In the genomic region with DNA sequence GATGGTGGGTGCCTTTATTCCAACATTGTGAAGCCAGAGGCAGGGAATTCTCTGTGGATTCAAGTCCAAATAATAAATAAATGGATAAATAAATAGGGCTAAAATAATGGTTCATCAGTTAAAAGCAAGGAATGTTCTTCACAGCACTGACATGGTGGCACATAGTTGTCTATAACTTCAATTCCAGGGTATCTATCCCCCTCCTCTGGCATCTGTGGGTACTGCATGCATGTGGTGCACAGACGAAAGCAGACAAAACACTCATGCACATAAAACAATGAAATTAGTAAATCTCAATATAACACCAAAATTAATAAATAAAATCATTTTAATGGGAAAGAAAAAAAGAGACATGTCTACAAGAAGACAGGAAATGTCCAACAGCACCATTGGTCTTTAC, we compare ENCODE assay signal across 13 mouse cellular contexts. TPM values are rescaled to one million over a fixed set of nuclear protein-coding genes. Genes with fewer than 3 reads are reported as not detected.
A peak's percentile ranks its signal among the peaks of the same experiment; 100 is the strongest.
DNase-seq lines count a peak whose midpoint lies in the region; ATAC-seq and TF ChIP-seq lines count a peak whose summit lies in the region.
"Had no signal": no experiment of that assay in that cellular context is flagged by ENCODE, and none has a peak within 500 bp of the region (broad histone marks: within the 10 kb centered on the region; RNA-seq: fewer than 3 reads in every experiment).

No protein-coding gene starts in this region.

- H3K9ac ChIP-seq in liver, embryonic 14.5 days (replicated peaks): no peak overlapping the region
- no peak overlapping the region for H3K9ac ChIP-seq in liver, embryonic 12.5 days
- H3K9ac ChIP-seq in CH12.LX (ENCODE audit: insufficient read depth, low read depth): no peak overlapping the region
- no peak overlapping the region for H3K9ac ChIP-seq in forebrain, embryonic 12.5 days
- H3K9ac ChIP-seq: liver, embryonic 13.5 days had no signal

- no peak for TF ChIP-seq EP300 in liver, embryonic 14.5 days (IDR thresholded peaks at IDR 0.05; ENCODE audit: low read depth)
- TF ChIP-seq EP300 in CH12.LX (IDR thresholded peaks at IDR 0.05; ENCODE audit: low read length): no peak

- peak; percentile 2 to 6 for DNase-seq in cerebellum, postnatal 10 days
- no peak for DNase-seq in cerebellum, adult 2 months
- DNase-seq in liver, embryonic 14.5 days (ENCODE audit: low read depth in 3 of 3, low spot score in 3 of 3): no peak
- peak; percentile 45 for DNase-seq in CH12.LX (ENCODE audit: extremely low read depth)
- peak; percentile 40 for DNase-seq in induced T-regulatory cell, adult 2 months (ENCODE audit: low read depth)
- no peak for DNase-seq in left cerebral cortex, postnatal 25 days (ENCODE audit: low spot score in 2 of 2)
- DNase-seq: adrenal gland, adult 8-10 months; heart, postnatal 36 days; liver, embryonic 13.5 days; right cerebral cortex, postnatal 25 days had no signal

- H3K9me3 ChIP-seq in liver, embryonic 14.5 days (ENCODE audit: control insufficient read depth, low read length): no peaks in the 10 kb centered on the region
- no peaks in the 10 kb centered on the region for H3K9me3 ChIP-seq in liver, embryonic 12.5 days (replicated peaks)
- no peaks in the 10 kb centered on the region for H3K9me3 ChIP-seq in CH12.LX (replicated peaks; ENCODE audit: low read length)
- H3K9me3 ChIP-seq in forebrain, embryonic 12.5 days: 0 out of 2 replicates have a peak, but pooled peaks cover 4% of the 10 kb centered on the region
- H3K9me3 ChIP-seq: liver, embryonic 13.5 days had no signal

- ATAC-seq in liver, embryonic 14.5 days (ENCODE audit: insufficient read depth): no peak
- no peak for ATAC-seq in liver, embryonic 12.5 days
- ATAC-seq in forebrain, embryonic 12.5 days (ENCODE audit: low FRiP score): no peak

- no peaks in the 10 kb centered on the region for H3K27me3 ChIP-seq in cerebellum, adult 2 months (ENCODE audit: control insufficient read depth, insufficient read depth, low read length)
- H3K27me3 ChIP-seq in liver, embryonic 14.5 days (ENCODE audit: control insufficient read depth, insufficient read depth, low read length): no peaks in the 10 kb centered on the region
- no peaks in the 10 kb centered on the region for H3K27me3 ChIP-seq in liver, embryonic 12.5 days (replicated peaks)
- peaks cover 44% of the 10 kb centered on the region for H3K27me3 ChIP-seq in CH12.LX (replicated peaks)
- H3K27me3 ChIP-seq in forebrain, embryonic 12.5 days: no peaks in the 10 kb centered on the region
- H3K27me3 ChIP-seq: liver, embryonic 13.5 days had no signal

- H3K4me1 ChIP-seq in cerebellum, adult 2 months (ENCODE audit: control insufficient read depth, insufficient read depth, low read length): no peaks in the 10 kb centered on the region
- no peaks in the 10 kb centered on the region for H3K4me1 ChIP-seq in liver, embryonic 14.5 days (replicated peaks; ENCODE audit: control insufficient read depth in 2 of 2, insufficient read depth in 2 of 2, low read length in 1 of 2)
- no peaks in the 10 kb centered on the region for H3K4me1 ChIP-seq in liver, embryonic 12.5 days
- H3K4me1 ChIP-seq in CH12.LX (ENCODE audit: control insufficient read depth in 1 of 2, insufficient read depth in 2 of 2): no peaks in the 10 kb centered on the region
- no peaks in the 10 kb centered on the region for H3K4me1 ChIP-seq in forebrain, embryonic 12.5 days
- H3K4me1 ChIP-seq: liver, embryonic 13.5 days had no signal

- H3K36me3 ChIP-seq in liver, embryonic 14.5 days (replicated peaks; ENCODE audit: control insufficient read depth, insufficient read depth, low read depth): no peaks in the 10 kb centered on the region
- H3K36me3 ChIP-seq in liver, embryonic 12.5 days: no peaks in the 10 kb centered on the region
- H3K36me3 ChIP-seq in CH12.LX (replicated peaks in 1 of 2; ENCODE audit: control insufficient read depth in 1 of 2, insufficient read depth in 1 of 2, low read length in 1 of 2): no peaks in the 10 kb centered on the region
- H3K36me3 ChIP-seq in forebrain, embryonic 12.5 days (replicated peaks): no peaks in the 10 kb centered on the region
- H3K36me3 ChIP-seq: liver, embryonic 13.5 days had no signal

- H3K79me2 ChIP-seq in CH12.LX (replicated peaks; ENCODE audit: control insufficient read depth, extremely low read depth, insufficient read depth, poor library complexity, severe bottlenecking): no peaks in the 10 kb centered on the region

- intact Hi-C loops in left cerebral cortex, postnatal 25 days (cut with DNase I): no loop called here

- no peak overlapping the region for H3K4me3 ChIP-seq in cerebellum, adult 2 months (replicated peaks; ENCODE audit: insufficient read depth, low read depth, low read length)
- H3K4me3 ChIP-seq in liver, embryonic 14.5 days (ENCODE audit: insufficient read depth in 1 of 2, low read depth in 2 of 2, low read length in 2 of 2): no peak overlapping the region
- no peak overlapping the region for H3K4me3 ChIP-seq in liver, embryonic 12.5 days
- H3K4me3 ChIP-seq in CH12.LX (replicated peaks in 1 of 3; ENCODE audit: low read depth in 2 of 3, low read length in 2 of 3, poor library complexity in 1 of 3): no peak overlapping the region
- H3K4me3 ChIP-seq in forebrain, embryonic 12.5 days (replicated peaks): no peak overlapping the region
- H3K4me3 ChIP-seq: liver, embryonic 13.5 days had no signal

- H3K4me2 ChIP-seq in liver, embryonic 14.5 days (ENCODE audit: low read depth): no peak overlapping the region
- H3K4me2 ChIP-seq in liver, embryonic 12.5 days: no peak overlapping the region
- H3K4me2 ChIP-seq in CH12.LX (ENCODE audit: insufficient read depth, low read depth, poor library complexity, severe bottlenecking): no peak overlapping the region
- no peak overlapping the region for H3K4me2 ChIP-seq in forebrain, embryonic 12.5 days
- H3K4me2 ChIP-seq: liver, embryonic 13.5 days had no signal

- H3K27ac ChIP-seq in cerebellum, adult 2 months (ENCODE audit: insufficient read depth, low read length): no peak overlapping the region
- no peak overlapping the region for H3K27ac ChIP-seq in liver, embryonic 14.5 days
- no peak overlapping the region for H3K27ac ChIP-seq in liver, embryonic 12.5 days
- no peak overlapping the region for H3K27ac ChIP-seq in CH12.LX (ENCODE audit: insufficient read depth, low read depth)
- no peak overlapping the region for H3K27ac ChIP-seq in forebrain, embryonic 12.5 days
- H3K27ac ChIP-seq: liver, embryonic 13.5 days; macrophage had no signal

- no peak for TF ChIP-seq POLR2A in cerebellum, adult 2 months (IDR thresholded peaks at IDR 0.05; ENCODE audit: borderline replicate concordance, insufficient read depth, low read length)
- no peak for TF ChIP-seq POLR2A in CH12.LX (IDR thresholded peaks at IDR 0.05; ENCODE audit: low read depth, low read length)

- dilution Hi-C loops in CH12.LX (cut with MboI; ENCODE audit: extremely low pct_ligation_motif_present, extremely low pct_unique_long_range_greater_than_20kb, low sequenced_read_pairs): no loop called here

- no peak for TF ChIP-seq CTCF in cerebellum, adult 2 months (IDR thresholded peaks at IDR 0.05; ENCODE audit: borderline replicate concordance, insufficient read depth, low read depth, low read length)
- TF ChIP-seq CTCF in liver, embryonic 14.5 days (IDR thresholded peaks at IDR 0.05; ENCODE audit: low read depth): peak; percentile 35; the same call in 1 of the 2 replicates
- peak; percentile 29 to 80 for TF ChIP-seq CTCF in CH12.LX (conservative IDR thresholded peaks at IDR 0.05 in 1 of 2, IDR thresholded peaks at IDR 0.05 in 1 of 2; ENCODE audit: low read depth in 2 of 2, low read length in 2 of 2)

- 84% methylated on average over 1 of the region's 1 CpGs for WGBS in cerebellum, adult 2 months
- WGBS in liver, embryonic 14.5 days (ENCODE audit: insufficient replicate concordance): 63% methylated on average over 1 of the region's 1 CpGs
- WGBS in liver, embryonic 12.5 days (ENCODE audit: insufficient replicate concordance): 75% methylated on average over 1 of the region's 1 CpGs
- WGBS in forebrain, embryonic 12.5 days: 82% methylated on average over 1 of the region's 1 CpGs

- in situ Hi-C loops in CH12.LX (cut with MboI; ENCODE audit: low pct_ligation_motif_present, low pct_unique_long_range_greater_than_20kb, low sequenced_read_pairs): no loop called here

- peak; percentile 87 for TF ChIP-seq RAD21 in CH12.LX (IDR thresholded peaks at IDR 0.05; ENCODE audit: low read depth, low read length)

TF ChIP-seq in CH12.LX, 34 proteins besides CTCF, POLR2A, EP300 and RAD21:
- TF ChIP-seq SMC3 (IDR thresholded peaks at IDR 0.05; ENCODE audit: low read depth, low read length) (peak; percentile 57), TBP (conservative IDR thresholded peaks at IDR 0.05; ENCODE audit: low read depth, low read length) (no peak)

RNA-seq across cellular contexts. Expression of a gene that starts 54.3 kb away (rescaled TPM):
- 131 and 133 TPM in 2 replicates for polyA plus RNA-seq in cerebellum, adult 2 months (2012; rRNA removed)
- 6.9 and 10.4 TPM in 2 replicates for polyA plus RNA-seq in liver, embryonic 14.5 days (2012; rRNA removed)
- polyA plus RNA-seq in liver, embryonic 14.5 days (2014; fragmentation: Nextera tagmentation; extraction: Ambion mirVana): 17.6 and 17.9 TPM in 2 replicates
- polyA plus RNA-seq in liver, embryonic 12.5 days (2016; fragmentation: Nextera tagmentation; extraction: Ambion mirVana): 25.0 and 26.0 TPM in 2 replicates
- total RNA-seq in CH12.LX (2012; rRNA removed) (23.7 and 23.8 TPM in 2 replicates), CH12.LX (2014; rRNA removed) (23.9 and 24.2 TPM in 2 replicates)
- polyA plus RNA-seq in CH12.LX (2012; ENCODE audit: insufficient read length, low read depth): 30.7 TPM in 2 replicates
- total RNA-seq in left cerebral cortex, postnatal 25 days (2021): 10 to 100 TPM; 95.2 to 98.2 TPM
- 69.4 and 70.1 TPM in 2 replicates for polyA plus RNA-seq in forebrain, embryonic 12.5 days (2016; fragmentation: Nextera tagmentation; extraction: Ambion mirVana)

Comparison
In these comparisons a context has a peak if more than half of its experiments do, and no peak if none do; other contexts are left out.
1. DNase-seq: peak in cerebellum, postnatal 10 days (2 of 2), CH12.LX (single experiment) and induced T-regulatory cell, adult 2 months (single experiment); none in cerebellum, adult 2 months (0 of 2), liver, embryonic 14.5 days (0 of 3) and left cerebral cortex, postnatal 25 days (0 of 2).